Comparison of ENCODE assay signal across 8 mouse cellular contexts in genomic region chr6:83927418-83927817, GRCm38 (mm10).
A peak's percentile ranks its signal among the peaks of the same experiment; 100 is the strongest.
DNase-seq lines count a peak whose midpoint lies in the region; ATAC-seq lines count a peak whose summit lies in the region.

No protein-coding gene starts in this region.

- intact Hi-C loops in heart, postnatal 36 days (cut with DNase I): no loop called here
- intact Hi-C loops in left cerebral cortex, postnatal 10 days (cut with DNase I): no loop called here

- peak; percentile 13 to 35 for DNase-seq in kidney, adult 8-10 months
- no peak for DNase-seq in kidney, adult 11 months
- DNase-seq in ZHBTc4 (ENCODE audit: low read depth, low spot score) (peak; percentile 57), MN1 (ENCODE audit: low spot score) (no peak)
- DNase-seq in heart, postnatal 36 days: peak; percentile 49 to 50
- peak; percentile 54 for DNase-seq in naive thymus-derived CD4-positive, alpha-beta T cell, adult 2 months (ENCODE audit: low read depth)
- DNase-seq in left cerebral cortex, postnatal 10 days (ENCODE audit: extremely low spot score in 1 of 2, low spot score in 2 of 2): no peak

- no peak for ATAC-seq in megakaryocyte, adult 5-6 weeks (ENCODE audit: poor library complexity, severe bottlenecking)

Comparison
In these comparisons a context has a peak if more than half of its experiments do, and no peak if none do; other contexts are left out.
1. DNase-seq: peak in kidney, adult 8-10 months (2 of 2), ZHBTc4 (single experiment), heart, postnatal 36 days (2 of 2) and naive thymus-derived CD4-positive, alpha-beta T cell, adult 2 months (single experiment); none in kidney, adult 11 months (single experiment), MN1 (single experiment) and left cerebral cortex, postnatal 10 days (0 of 2).